Mouse (Mus musculus): ENCODE measurements at regions not wholly inside any gene's neighbourhood (a gene's known extent, or its start where the extent isn't known, plus 50 kb on each side); places are given as distances from the start of the nearest gene placed in this dataset.

DNA sequence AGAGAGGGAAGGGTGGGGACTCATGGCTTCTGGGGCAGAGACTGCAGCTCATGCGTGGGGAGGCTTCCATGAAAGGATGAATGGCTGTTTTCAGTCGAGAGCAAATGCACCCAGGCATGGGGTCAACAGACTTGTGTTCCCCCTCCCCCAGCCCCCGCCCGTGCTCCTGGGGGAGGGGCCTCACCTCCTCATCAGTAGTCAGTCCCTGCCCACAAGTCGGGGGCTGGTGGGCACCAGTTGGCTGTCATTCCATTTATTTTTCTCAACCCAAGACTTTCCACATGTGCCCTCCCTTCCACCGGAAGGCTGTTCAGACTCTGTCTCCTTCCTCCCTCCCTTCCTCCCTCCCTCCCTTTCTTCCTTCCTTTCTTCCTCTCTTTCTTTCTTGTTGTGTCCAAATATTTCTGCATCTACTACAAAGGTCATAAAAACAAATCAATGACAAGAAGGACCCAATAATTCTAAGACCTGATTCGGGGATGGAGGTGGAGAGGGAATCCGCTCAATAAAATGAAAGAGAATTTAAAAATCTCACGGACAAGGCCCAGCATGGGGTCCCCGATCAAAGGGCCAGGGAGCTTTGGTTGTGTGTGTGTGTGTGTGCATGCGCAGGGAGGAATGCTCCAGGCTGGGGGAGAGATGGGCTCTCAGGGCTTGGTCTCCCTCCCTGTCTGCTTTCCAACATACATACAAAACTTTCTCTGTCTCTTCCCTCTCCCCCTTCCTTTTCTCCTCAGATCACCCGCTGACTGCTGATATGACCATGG, 57.7 kb downstream of the Rpl14 start:
- DNase-seq (ENCODE audit: low read depth, low spot score): no peak

DNA sequence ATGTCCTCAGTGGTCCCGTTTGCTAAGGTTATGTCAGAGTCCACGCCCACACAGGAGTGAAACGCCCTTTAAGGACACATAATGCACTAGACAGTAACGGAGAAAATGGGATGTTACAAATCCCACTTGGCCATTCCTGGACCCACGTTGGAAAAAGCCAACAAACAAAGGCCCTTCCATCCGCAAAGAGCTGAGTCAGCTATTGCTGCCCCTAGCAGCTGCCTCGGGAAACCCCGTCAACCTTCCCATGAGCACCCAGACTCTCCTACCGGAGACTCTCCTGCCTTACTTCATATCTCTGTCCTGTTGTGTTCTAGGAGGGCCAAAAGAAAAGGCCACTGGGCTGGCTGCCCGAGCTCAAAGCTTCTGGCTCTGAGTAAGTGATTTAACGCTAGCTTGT, 58.4 kb downstream of the Rpl14 start:
- no peak for DNase-seq (ENCODE audit: low read depth, low spot score)

DNA sequence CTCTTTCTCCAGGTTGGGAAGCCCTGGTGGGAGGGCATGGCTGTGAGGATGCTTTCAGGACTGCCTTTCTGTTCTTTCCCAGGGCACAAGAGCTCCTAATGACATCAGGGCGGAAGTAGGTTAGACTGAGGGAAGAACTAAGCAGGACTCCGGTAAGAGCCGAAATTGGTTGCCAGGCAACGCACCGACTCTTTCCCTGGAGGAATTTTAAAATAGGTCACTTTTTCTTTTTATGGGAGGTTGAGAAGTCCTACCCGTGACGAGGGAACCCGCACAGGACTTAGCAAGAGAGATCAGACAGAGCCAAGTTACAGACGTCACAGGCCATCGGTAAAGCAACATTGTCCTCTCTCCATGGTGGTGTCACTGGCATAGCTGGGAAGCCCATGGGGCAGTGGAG, 61.6 kb downstream of the Rpl14 start:
- DNase-seq (ENCODE audit: low read depth, low spot score): no peak

DNA sequence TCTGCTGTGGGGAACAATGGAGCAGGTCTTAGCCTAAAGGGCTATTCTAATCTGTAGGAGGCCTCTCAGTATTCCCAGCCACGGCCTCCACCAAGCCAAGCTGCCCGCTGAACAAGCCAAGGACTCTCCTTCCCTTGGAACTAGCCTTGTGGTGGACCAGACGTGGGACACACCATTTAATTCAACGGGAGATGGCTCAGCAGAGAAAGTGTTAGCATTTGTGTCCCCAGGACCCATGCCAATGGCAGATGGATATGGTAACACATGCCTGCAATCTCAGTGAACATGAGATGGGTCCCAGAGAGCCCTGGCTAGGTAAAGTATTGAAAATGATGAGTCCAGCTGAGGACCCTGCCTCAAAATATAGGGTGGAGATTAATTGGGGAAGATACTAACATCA, 71.4 kb downstream of the Rpl14 start:
- DNase-seq (ENCODE audit: low read depth, low spot score): no peak

DNA sequence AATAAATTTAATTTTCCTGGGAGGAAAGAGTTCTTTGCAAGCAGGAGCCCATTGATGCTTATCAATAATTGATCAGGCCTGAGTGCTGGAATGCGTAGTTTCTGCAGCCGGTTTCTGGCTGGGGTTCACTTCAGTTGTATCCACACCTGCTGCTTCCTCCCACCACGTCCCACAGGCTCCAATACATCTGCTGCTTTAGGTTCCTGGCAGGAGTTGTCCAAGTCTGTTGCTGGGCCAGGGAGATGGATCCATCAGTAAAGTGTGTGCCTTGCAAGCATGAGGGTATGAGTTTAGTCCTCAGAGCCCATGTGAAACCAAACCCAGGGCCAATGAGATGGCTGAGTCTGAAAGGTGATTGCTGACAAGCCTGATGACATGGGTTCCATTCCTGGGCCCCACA, 72.1 kb downstream of the Rpl14 start:
- DNase-seq (ENCODE audit: low read depth, low spot score): no peak

DNA sequence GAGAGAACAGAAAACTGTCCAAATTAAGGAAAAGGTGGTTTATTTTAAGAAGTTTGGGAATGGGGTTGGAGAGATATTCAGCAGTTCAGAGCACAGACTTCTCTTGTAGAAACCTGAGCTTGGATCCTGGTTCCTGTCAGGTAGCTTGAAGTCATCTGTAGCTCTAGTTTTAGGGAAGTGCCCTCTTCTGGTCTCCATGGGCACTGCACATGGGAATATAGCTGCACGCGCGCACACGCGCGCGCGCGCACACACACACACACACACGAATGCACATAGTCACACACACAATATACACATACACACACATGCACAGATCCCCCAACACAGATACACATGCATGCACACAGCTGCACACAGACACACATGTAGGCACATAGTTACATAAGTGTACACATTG, 74.5 kb downstream of the Rpl14 start:
- DNase-seq (ENCODE audit: low read depth, low spot score): no peak

DNA sequence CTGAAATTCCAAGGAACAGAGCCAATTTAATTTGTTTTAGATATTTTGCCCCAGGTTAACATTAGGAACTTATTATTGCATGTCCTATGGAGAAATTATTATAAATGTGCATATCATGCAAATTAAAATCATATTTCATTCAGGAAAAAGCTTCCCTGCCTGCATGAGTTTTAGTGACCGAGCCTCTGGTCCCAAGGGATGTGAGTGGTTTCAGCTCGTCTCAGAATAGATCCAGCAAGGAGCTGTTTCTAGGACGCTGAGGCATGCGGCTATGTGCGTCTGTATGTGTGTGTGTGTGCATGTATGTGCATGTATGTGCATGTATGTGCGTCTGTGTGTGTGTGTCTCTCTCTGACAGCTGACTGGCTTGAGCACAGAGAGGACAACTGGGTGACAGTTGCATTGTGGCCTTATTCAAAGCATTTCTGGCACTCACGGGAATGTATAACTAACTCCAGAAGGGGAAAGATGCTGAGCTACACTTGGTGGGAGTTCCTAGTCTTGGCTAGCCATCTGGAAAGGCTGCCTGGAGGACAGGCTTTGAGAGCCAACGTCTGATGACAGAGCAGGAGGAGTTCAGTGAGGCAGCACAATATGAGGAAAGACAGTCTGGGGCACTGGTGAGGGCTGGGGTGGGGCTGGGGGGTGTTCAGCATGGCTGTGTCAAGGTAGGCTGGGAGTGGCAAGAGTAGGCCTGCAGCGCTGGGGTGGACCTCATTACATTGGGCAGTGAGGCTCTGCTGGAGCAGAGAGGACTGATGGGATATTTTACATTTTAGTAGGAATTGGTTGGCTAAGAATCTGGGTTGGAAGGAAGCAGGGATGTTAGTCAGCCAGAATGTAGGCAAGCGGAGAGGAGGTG, 75.8 kb downstream of the Rpl14 start:
- no peak for DNase-seq (ENCODE audit: low read depth, low spot score)

DNA sequence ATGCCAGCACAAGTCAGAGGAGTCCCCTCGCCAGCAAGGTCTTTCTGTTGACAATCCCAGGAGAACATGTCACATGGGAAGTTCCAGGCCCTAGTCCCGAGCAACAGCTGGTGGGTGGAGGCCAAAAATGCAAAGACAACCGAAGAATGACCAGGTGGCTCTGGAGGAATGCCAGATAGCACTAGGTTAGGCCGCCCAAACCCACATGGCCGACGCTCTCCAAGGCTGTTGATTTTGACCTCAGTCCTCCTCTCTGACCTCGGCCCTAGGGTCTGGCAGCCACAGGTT, 76.4 kb downstream of the Rpl14 start:
- DNase-seq (ENCODE audit: low read depth, low spot score): no peak

DNA sequence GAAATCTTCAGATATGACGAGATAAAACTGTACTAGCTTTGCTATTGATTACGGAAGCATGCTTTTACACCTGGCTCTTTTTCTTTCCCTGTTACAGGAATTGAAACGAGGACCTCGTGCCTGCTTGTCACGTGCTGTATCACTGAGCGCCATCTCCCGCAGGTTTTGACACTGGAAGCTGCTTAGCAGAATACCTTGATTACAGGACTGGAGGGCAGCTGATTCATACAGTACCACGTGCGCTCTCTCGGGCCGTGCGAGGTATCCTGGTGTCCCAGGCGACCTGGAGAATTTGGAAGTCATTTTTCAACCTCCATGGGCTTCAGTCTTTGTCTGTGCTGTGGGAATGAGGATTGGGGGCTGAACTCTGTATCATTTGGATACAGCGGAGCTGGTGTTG, 81.5 kb downstream of the Rpl14 start:
- DNase-seq (ENCODE audit: low read depth, low spot score): no peak

DNA sequence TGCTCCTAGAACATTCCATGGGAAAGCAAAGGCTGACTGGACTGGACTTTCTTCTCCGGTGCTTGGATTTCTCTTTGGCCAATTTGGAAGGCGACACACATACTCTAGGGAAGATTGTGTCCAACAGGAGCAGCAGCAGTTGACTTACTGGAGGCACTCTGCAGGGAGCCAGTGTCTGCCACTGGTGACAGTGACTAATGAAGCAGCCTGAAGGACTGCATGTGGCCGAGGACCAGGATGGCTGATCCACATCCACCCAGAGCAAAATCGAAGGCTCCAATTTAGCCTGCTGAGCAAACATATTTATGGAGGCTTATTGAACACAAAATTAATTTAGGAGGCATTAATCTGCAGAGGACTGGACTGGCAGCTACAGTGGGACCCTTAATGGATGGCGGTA, 81.9 kb downstream of the Rpl14 start:
- no peak for DNase-seq (ENCODE audit: low read depth, low spot score)

DNA sequence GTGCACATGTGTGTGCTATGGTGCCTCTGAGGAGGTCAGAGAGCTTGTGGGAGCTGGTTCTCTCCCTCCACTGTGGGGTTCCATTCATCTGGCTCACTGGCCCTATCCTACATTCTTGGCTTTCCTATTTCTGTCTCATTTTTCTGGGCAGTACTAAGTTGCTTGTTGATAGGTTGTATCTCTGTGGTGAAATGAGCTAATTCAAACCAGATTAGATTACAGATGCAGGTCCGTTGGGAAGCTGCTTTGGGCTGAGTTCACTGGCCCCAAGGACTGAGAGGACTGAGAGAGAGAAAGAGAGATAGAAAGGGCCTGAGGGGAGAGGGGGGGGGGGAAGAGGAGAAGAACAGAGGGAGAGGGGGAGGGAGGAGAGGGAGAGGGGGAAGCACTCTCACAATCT, 83.5 kb downstream of the Rpl14 start:
- DNase-seq (ENCODE audit: low read depth, low spot score): no peak

DNA sequence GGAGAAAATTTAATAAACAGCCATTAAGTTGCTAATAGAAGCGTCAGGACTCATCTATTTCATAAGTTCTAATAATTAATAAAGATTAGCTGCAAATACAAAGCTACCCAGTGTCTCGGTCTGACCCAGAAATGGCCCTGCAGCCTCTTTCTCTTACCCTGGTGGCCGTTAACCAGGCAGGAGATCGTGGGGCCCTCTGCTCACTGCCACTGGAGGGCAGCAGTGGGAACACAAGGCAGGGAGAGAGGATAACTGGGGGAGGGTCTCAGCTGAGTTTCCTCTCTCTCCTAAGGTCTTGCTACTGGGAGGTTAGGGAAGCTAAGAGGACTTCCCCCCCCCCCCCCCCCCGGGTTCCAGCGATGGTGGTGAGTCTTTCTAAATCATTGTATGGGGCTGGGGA, 85.7 kb downstream of the Rpl14 start:
- peak; percentile 18 for DNase-seq (ENCODE audit: low read depth, low spot score)

DNA sequence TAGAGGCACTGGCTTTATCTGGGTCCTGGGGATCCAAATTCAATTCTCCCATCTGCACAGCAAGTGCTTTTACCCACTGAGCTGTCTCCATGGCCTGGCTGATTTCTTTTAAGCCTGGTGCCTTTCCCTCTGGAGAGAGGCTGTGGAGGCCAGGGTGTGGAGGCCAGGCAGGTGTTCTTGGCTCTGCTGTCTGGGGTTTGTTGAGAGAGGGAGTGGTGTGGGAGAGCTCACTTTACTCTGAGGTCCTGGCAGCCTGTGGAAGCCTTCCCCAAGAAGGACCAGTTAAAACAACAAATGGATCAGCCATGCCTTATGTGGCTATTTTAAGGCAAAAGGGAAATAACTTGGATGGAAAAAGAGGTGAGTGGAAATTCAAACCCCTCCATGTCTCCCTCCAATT, 86.5 kb downstream of the Rpl14 start:
- no peak for DNase-seq (ENCODE audit: low read depth, low spot score)

DNA sequence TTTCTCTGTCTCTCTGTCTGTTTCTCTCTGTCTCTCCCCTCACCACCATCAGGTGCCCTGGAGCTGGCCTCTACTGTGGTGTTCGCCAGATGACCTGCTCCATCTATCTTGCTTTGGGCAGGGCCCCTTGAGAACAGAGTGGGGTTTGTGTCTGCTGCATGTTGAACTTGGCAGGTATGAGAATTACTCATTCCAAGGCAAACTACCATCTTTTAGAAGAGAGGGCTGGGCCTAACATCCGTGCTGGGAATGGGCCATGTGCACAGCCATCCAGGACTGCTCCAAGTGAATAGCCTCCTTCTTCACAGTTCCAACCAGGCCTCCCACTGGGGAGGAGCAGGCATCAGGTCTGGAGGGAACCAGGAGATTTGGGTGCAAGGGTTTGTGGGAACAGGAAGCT, 87.3 kb downstream of the Rpl14 start:
- no peak for DNase-seq (ENCODE audit: low read depth, low spot score)

DNA sequence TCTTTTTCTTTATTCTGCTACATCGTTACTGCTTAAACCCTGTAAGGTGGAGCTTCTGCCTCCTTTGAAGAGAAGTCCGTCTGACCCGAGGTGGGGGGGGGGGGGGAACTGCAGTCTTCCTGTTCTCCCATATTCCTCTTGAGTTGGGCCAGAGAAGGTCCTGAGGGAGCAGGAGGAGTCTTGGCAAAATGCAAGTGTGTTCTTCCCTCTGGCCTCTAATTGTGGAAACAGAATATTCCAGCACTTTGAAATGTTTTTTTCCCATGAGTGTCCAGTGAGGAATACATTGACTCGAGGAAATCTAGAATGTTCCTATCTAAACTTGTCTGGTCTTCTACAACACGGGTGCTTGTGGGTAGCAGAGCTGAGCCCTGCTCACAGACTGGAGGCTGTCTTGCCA, 90.0 kb downstream of the Rpl14 start:
- no peak for DNase-seq (ENCODE audit: low read depth, low spot score)

DNA sequence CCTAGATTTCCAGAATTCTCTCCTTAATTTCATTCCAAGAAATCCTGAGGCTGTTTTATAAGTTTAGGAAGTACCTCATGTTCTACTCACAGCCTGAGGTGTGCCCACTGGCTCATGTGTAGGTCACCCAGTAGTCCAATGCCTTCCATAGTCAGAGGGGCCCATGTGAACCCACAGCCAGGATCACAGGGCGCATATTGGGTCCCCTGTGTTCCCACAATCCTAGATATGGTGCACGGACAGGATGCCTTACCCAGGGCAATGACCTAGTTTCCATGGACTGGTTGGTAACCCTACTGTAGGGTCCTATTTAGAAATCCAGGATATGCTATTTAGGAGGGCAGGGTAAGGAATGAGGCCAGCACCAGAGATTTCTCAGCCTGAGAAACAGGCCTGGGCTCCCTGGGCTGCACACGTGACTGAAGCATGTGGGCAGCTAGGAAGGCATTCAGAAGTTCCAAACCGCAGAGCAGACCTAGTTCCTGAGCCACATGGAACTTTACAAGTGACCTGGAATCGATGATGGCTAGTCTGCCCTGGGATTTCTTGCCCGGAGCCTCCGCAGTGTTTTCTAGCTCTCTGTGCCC, 90.5 kb downstream of the Rpl14 start:
- DNase-seq (ENCODE audit: low read depth, low spot score): no peak

DNA sequence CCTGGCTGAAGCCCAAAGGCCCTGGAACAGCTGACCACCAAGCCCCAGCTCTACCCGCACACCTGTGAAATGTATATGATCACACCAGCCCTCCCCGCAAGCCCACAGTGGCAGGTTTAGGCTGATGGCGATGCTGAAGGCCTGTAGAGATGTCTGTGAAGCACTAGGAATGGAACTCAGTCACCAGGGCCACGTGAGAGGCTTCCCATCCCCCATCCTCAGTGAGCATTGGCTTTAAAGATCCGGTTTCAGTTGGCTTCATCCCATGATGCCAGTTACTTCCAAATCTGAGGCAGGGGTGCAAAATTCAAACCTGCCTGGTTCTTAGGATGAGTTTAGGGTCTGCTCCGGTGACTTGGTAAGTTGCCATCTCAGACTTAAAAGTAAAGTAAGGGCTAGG, 91.9 kb downstream of the Rpl14 start:
- no peak for DNase-seq (ENCODE audit: low read depth, low spot score)

DNA sequence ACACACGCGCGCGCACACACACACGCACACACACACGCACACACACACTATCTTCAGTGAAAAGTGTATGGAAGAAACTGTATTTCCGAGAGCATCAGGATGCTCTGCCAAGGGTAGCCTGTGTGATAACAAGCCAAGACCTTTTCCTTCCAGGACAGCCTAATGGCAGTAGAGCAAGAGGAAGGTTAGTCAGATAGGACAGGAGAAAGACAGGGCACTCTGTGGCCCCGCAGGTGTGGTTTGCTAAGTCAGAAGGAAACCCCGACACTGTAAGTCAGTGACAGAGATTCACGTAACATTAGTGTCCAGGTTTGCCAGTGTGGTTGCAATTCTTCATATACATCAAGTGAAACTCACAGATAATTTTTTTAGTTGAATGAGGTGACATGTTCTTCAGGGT, 92.8 kb downstream of the Rpl14 start:
- no peak for DNase-seq (ENCODE audit: low read depth, low spot score)

DNA sequence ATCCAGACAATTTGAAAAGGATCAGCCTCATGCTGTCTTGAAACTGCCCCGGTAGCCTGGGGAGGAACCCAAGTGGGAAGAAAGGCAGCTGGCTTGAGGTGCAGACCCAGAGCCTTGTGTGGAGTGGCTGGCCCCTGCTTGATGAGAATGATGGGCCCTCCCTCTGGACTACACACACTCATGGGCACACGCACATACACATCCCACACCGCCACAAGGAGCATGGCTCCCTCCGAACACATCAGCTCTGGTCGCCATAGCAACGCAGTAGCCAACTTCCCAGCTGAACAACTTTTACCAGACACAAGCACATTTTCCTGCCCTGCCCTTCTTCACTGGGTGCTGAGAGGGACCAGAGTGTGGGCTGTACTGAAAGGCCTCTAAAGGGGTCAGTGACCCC, 101.2 kb downstream of the Rpl14 start:
- no peak for DNase-seq (ENCODE audit: low read depth, low spot score)

DNA sequence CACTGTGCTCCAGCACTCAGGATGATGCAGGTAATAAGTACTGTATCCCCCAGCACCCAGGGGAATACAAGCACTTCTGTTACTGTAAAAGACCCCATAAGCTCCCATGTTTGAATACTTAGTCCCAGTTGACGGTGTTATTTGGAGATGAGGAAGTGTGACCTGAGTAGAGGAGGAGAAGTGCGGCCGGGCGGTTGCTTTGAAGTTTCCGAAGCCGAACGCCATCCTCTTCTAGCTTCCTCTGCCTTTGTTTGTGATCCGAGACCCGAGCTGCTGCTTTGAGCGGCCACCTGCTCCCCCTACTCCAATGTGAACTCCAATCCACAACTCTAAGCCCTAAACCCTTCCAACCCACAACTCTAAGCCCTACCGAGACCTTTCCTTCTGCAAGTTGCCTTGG, 103.6 kb downstream of the Rpl14 start:
- DNase-seq (ENCODE audit: low read depth, low spot score): peak; percentile 51

DNA sequence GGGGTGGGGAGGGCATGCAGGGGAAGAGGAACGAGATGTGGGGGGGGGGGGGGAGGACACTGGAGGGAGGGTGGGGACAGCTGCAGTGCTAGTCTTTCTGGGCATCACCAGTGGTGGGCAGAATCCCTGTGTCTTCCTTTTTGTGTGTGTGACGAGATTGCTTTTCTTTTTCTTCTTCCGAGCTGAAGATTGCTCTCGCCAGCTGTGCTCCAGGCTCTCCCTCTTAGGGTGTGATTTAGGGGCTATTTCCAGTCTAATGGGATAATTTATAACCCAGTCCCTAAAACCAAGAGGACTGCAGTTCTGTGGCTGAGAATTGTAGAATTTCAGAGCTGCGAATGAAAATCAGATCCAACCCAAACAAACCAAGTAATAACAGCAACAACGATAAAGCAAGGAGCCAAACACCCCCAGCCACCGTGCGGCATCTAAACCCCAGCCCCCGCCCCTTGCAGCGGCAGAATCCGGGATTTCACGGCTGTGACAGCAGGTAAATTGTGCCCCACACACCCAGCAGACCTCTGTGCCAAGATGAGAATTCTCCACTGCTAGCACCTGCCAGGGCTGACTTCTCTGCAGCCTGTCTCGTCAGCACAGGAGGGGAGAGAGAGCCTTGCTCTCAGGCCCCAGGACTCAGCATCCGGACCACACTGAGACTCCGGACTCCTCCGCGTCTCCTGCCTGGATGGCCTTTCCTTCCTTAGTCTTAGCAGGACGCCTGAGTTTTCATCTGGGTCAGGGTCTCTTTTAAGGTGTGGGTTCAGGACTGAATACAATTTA, 104.3 kb downstream of the Rpl14 start:
- DNase-seq (ENCODE audit: low read depth, low spot score): no peak

DNA sequence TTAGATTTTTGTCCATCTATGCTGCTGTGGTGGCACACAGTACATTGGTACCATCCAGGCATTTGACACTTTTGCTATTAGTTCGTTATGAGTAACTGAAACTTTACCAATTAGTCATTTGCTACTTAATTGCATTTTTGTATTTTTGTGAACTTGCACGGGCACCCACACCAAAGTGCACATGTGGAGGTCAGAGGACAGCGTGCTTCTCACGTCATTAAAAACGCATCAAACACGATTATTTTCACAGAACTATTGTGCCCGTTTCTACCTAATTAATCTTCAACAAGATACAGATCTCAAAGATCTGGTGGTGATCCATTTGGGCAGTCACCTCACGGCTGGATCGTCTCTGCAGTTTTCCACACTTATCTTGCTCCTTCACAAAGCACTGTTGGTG, 105.1 kb downstream of the Rpl14 start:
- no peak for DNase-seq (ENCODE audit: low read depth, low spot score)
